Mouse (Mus musculus) CD4-positive, CD25-positive, alpha-beta regulatory T cell, adult 4 months (primary cell): Measurements from ENCODE around the gene Dusp6. TPM values are rescaled to one million over a fixed set of nuclear protein-coding genes. Genes with fewer than 3 reads are reported as not detected.
A peak's percentile ranks its signal among the peaks of the same experiment; 100 is the strongest.
"Not testable (repeated sequence)": the region's sequence is repeated elsewhere in the genome, so short reads cannot be mapped to it uniquely, and the experiment has no call there.

Experiments used
- ATAC-seq: one replicate; pipeline ENCODE4 v1.8.0; 2017
- polyA plus RNA-seq, 2 experiments: library from polyadenylated mRNA; unstranded; fragments of 100-300 nt; shearing (Covaris generic); gene quantifications; one replicate each; pipeline ENCODE4 v1.2.1; 2017

The Dusp6 gene
- 10 to 100 TPM; 23.4 to 38.0 TPM for polyA plus RNA-seq

- peak; percentile 65 for ATAC-seq
Measured at GRCm38 (mm10) chr10:99262867-99263379, at the start of gene Dusp6. Gene Dusp6, plus strand, starts transcription at chr10:99263231.

GRCm38 (mm10) chr10:99214421-99215299 is 48.4 kb upstream of the Dusp6 start:
- ATAC-seq, result no peak

- ATAC-seq, result not testable (repeated sequence)
Measured at GRCm38 (mm10) chr10:99216570-99216969, 46.5 kb upstream of the Dusp6 start.

DNA sequence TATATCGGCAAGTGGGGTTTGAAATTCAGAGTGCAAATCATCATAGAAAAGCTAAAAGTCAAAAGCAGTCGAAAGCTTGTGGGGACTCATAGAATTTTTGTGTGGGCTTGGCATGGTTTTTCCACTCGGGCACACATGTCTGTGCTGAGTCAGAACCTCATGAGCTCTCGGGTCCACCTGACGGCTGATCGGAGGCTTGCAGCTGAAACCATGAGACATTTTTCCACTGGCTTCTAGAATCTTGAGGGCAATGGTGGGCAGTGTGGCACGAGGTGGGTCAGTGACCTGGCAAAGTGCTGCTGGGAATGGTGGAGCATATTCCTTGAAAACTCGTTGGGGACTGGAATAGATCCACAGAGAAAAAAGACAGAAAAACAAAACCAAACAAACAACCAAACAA is 41.5 kb upstream of the Dusp6 start:
- ATAC-seq, result peak; percentile 94

DNA sequence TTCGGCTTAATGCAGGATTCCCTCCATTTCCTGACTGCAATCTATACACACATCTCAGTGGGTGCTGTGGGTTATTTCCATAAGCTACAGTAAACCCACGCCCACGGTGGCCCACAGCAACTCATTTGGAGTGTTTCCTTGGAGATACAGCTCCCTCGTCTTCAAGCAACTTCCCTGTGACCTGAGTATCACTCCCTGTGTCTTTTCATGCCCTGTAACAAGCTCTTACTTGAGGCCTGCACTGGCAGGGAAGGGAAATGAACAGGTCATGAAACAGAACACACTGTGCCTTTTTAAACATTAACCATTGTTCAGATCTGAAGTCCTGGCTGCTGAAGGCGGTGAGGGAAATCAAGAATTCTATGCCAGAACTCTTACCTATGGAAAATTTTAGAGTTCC is 40.3 kb upstream of the Dusp6 start:
- ATAC-seq, result no peak

GRCm38 (mm10) chr10:99224218-99224617 is 38.8 kb upstream of the Dusp6 start:
- no peak for ATAC-seq

DNA sequence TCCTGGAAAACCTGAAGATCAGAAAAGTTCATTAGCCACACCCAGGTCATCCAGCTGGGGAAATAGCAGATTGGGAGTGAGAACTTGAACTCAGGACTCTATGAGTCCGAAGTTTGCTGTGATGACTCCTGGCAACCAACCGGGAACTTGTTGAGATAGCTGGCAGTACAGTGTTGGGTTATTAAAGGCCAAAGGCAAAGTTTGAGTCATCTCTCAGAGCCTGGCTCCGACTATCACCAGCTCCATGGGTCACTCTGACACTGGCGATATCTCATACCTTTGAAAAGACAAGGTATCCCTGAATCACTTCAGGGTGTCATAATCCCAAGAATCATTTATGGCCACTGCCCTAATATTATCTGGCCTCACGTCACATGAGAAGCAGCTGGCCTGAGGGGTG is 36.2 kb upstream of the Dusp6 start:
- no peak for ATAC-seq

- peak; percentile 46 for ATAC-seq
Measured at GRCm38 (mm10) chr10:99227968-99228864, 34.8 kb upstream of the Dusp6 start.

- ATAC-seq, result peak; percentile 44
Measured at GRCm38 (mm10) chr10:99229031-99229684, 33.9 kb upstream of the Dusp6 start.

GRCm38 (mm10) chr10:99232518-99233227 is 30.4 kb upstream of the Dusp6 start:
- no peak for ATAC-seq

- no peak for ATAC-seq
Measured at GRCm38 (mm10) chr10:99234336-99234735, 28.7 kb upstream of the Dusp6 start.

DNA sequence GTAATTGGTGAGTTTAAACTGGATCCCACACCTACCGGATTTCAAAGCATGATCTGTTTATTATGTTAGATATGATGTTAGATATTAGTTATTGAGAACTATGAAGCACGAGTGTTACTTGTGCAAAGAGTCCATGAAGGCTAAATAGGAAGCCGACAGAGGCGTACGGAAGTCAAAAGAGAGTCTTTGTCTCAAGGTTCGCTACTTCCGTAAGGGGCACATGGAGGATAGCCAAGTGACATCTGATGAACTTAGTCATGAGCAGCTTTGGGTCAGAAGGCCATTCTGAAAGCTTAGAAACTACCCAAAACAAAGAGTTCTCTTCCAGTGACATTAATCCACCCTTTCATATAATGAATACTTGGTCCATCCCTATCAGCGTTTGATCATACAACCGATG is 27.9 kb upstream of the Dusp6 start:
- ATAC-seq, result no peak

GRCm38 (mm10) chr10:99237205-99237832 is 25.7 kb upstream of the Dusp6 start:
- ATAC-seq, result no peak

- ATAC-seq, result no peak
Measured at GRCm38 (mm10) chr10:99238537-99238936, 24.5 kb upstream of the Dusp6 start.

DNA sequence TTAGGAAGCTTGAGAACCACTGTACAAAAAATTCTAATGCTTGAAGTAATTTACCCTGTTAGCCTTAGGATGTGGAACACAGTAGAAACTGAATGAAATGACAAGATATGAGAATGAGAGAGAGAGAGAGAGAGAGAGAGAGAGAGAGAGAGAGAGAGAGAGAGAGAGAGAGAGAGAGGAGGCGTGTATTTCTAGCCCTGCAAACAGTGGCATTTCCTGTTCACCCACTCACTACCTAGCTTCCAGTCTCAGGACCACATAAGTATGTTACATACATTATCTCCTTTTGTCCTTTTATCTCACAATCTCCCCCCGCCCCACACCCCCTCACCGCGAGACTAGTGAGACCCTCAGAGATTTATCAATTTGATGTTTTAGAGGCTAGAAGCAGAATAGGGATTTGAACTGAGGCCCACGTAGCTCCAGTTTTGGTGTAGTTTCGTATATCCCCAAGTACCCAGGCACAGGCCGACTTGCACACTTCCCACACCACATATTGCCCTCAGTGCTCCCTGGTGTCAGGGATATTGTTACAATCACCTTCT is 21.7 kb upstream of the Dusp6 start:
- peak; percentile 52 for ATAC-seq

DNA sequence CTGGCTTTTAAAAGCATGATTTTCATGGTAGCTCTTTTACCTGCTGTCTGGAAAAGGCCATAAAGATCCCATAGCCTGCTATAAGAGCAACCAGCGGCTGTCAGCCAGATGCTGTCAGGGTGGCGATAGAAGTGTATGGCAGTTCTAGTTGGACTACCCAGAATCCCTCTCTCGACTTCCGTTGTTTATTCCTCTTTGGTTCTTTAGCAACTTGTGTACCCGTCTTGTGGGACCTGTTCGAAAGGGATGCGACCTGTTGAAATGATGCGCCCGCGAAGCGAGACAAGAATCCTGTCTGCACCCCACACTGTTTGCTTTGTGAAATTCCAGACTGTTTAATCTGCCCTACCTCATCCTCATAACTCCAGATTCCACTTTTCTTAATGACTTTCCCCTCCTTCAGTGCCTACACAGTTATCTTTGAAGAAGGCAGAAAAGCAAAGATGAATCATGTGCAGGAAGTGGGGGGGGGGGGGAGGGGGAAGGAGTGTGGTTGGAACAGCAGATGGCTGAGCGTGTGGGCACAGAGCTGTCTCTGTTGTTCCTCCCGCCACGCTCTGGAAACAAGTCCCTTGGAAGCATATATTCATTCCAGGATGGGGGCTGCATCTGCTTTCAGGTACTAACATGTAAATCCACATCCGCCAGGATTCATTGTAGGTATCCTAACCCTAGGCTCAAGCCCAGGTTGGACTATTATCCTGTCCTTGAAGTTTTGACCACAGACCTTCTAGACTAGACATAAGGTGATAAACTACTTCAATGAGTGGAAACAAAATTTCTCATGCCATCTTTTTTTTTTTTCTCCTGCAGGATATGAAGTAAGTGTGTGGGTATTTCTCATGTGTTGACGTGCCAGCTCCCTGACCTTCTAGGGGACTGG is 21.0 kb upstream of the Dusp6 start:
- peak; percentile 77 for ATAC-seq

DNA sequence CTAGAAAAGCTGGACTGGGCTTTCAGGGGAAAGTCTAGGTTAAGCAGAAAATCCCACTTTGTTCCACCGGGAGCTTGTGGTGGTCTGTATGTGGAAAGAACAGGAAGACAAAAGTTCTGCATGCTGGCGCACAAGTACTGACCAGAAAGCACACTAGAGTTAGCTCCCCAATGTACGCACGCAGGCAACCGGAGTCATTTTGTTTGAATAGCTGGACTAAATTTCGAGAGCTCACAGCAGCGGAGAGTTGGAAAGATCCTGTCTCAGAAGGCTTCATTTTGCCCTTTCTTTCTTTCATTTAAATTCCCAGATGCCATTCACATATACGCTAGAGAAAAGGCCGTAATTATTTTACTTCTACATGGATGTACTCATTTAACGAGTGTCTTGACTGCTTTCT is 20.3 kb upstream of the Dusp6 start:
- no peak for ATAC-seq

DNA sequence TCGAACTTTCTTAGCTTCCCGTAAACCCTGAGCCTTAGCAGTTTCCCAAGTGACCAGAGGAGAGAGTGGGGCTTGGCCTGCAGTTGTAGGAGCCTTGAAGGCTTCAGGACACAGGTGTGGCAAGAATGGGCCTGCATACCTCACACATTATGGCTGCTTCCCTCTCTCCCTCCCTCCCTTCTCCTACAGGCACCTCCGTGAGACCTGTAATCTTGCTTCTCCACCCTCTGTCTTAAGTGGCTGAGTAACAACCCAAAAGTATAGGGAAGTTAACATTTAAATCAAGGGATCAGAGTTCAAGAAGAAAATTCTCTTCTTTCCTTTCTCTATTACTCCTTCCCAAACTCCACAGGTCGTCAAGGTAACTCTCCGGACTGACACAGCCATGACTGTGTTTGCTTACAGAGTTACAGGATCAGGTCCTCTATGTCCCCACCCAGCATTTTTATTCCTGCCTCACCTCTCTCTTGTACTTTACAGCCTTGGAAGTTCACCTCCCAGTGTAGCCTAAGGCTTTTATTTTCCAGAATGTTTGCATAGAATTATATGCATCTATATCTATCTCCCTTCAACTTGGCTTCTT is 19.0 kb upstream of the Dusp6 start:
- ATAC-seq, result no peak

DNA sequence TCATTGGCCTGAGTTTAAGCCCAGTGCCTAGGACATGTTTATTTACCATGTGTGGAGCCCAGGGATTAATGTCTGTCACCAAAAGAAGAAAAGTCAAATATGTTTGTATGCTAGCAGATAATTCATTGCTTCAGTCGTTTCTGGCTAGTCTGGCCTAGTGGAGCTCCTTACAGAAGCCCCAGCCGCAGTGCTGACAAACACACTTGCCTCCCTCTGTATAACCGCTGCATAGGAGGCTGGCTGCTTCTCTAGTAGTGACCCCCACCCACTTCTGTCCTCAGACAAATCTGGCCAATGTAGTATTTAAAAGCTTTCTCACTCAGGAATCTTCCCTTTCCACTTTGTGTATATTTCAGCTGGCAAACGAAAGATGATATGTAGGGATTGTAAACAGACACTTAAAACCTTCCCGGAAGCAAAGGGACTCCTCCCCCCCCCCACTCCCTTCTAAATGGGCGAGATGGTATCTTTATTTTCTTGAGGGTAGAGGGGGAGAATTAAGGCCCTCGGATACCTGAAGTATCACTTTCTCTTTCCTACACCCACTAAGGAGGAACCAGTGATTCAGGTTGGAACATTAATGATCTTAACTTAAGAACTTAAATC is 18.3 kb upstream of the Dusp6 start:
- ATAC-seq, result peak; percentile 17
